Mouse (Mus musculus) bone marrow, adult 2 months (tissue): Measurements from ENCODE around the gene Cyp1a1.

Source experiments
- CTCF ChIP-seq: fragments of 200-500 bp; IDR thresholded peaks from 2 replicates; pipeline ENCODE4 v1.5.1; 2011; ENCODE audit warnings: low read length, control low read depth; ENCODE audit not compliant: control insufficient read depth, insufficient read depth
- POLR2A ChIP-seq: fragments of 200-500 bp; IDR thresholded peaks from 2 replicates; pipeline ENCODE4 v1.6.1; 2011; ENCODE audit warnings: low read depth, mild to moderate bottlenecking, control low read depth, low read length, borderline replicate concordance; ENCODE audit not compliant: control insufficient read depth

DNA sequence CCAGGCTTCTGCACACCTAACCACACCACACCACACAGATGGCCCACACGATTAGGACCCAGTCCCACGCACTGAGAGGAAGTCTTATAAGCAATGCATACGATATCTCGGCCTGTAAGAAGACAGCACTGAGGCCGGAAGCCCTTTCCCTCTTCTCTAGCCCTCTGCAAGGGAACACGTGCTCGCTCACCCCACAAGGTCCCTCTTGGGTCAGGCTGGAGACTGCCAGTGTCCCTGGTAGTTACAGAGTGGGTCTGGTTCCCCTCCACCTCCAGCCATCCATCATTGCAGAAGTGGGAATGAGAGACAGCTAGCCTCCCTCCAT, 43.9 kb upstream of the Cyp1a1 start:
- TF ChIP-seq CTCF, result no peak
- TF ChIP-seq POLR2A, result no peak
